Mouse (Mus musculus): ENCODE data around the gene Samd1.
A peak's percentile ranks its signal among the peaks of the same experiment; 100 is the strongest.

Samd1 gene

GRCm38 (mm10) chr8:84011705-84012498 lies 14.4 kb downstream of the Samd1 start, which contains the start of gene 2210011C24Rik:
TSS of gene 2210011C24Rik (minus strand) at chr8:84012171.
- no peak for DNase-seq (ENCODE audit: low spot score in 2 of 2)

- DNase-seq (ENCODE audit: low spot score in 2 of 2), result no peak
Observed at GRCm38 (mm10) chr8:84012499-84013165, 15.2 kb downstream of the Samd1 start.

- no peak for DNase-seq (ENCODE audit: low spot score in 2 of 2)
Observed at GRCm38 (mm10) chr8:84015833-84016232, 18.4 kb downstream of the Samd1 start.

GRCm38 (mm10) chr8:84019738-84020137 lies 22.3 kb downstream of the Samd1 start:
- DNase-seq (ENCODE audit: low spot score in 2 of 2), result no peak

GRCm38 (mm10) chr8:84021096-84021495 lies 23.6 kb downstream of the Samd1 start, which contains the start of gene Palm3:
TSS of gene Palm3 (plus strand) at chr8:84021471.
- DNase-seq (ENCODE audit: low spot score in 2 of 2), result no peak

- no peak for DNase-seq (ENCODE audit: low spot score in 2 of 2)
Observed at GRCm38 (mm10) chr8:84021569-84021968, 24.1 kb downstream of the Samd1 start.

- no peak for DNase-seq (ENCODE audit: low spot score in 2 of 2)
Observed at GRCm38 (mm10) chr8:84023085-84023484, 25.6 kb downstream of the Samd1 start.

GRCm38 (mm10) chr8:84023631-84024030 lies 26.2 kb downstream of the Samd1 start:
- no peak for DNase-seq (ENCODE audit: low spot score in 2 of 2)

GRCm38 (mm10) chr8:84024171-84024570 lies 26.7 kb downstream of the Samd1 start:
- no peak for DNase-seq (ENCODE audit: low spot score in 2 of 2)

GRCm38 (mm10) chr8:84025863-84026262 lies 28.4 kb downstream of the Samd1 start:
- DNase-seq (ENCODE audit: low spot score in 2 of 2), result no peak

GRCm38 (mm10) chr8:84027449-84027848 lies 30.0 kb downstream of the Samd1 start:
- DNase-seq (ENCODE audit: low spot score in 2 of 2), result no peak

- DNase-seq (ENCODE audit: low spot score in 2 of 2), result no peak
Observed at GRCm38 (mm10) chr8:84029272-84029671, 31.8 kb downstream of the Samd1 start.

- DNase-seq (ENCODE audit: low spot score in 2 of 2), result no peak
Observed at GRCm38 (mm10) chr8:84032777-84033176, 35.3 kb downstream of the Samd1 start.

GRCm38 (mm10) chr8:84038015-84038414 lies 40.5 kb downstream of the Samd1 start:
- no peak for DNase-seq (ENCODE audit: low spot score in 2 of 2)

- peak; percentile 30 to 41 for DNase-seq (ENCODE audit: low spot score in 2 of 2)
Observed at GRCm38 (mm10) chr8:84039050-84039449, 41.6 kb downstream of the Samd1 start.

- no peak for DNase-seq (ENCODE audit: low spot score in 2 of 2)
Observed at GRCm38 (mm10) chr8:84042066-84042947, 44.8 kb downstream of the Samd1 start, which contains the start of gene Il27ra. TSS of gene Il27ra (minus strand) at chr8:84042589.

- no peak for DNase-seq (ENCODE audit: low spot score in 2 of 2)
Observed at GRCm38 (mm10) chr8:84042948-84043342, 45.5 kb downstream of the Samd1 start.

- no peak for DNase-seq (ENCODE audit: low spot score in 2 of 2)
Observed at GRCm38 (mm10) chr8:84044103-84044502, 46.6 kb downstream of the Samd1 start.

- DNase-seq (ENCODE audit: low spot score in 2 of 2), result no peak
Observed at GRCm38 (mm10) chr8:84044900-84045299, 47.4 kb downstream of the Samd1 start, which contains the start of gene Rln3. TSS of gene Rln3 (minus strand) at chr8:84045000.

GRCm38 (mm10) chr8:84046505-84046904 lies 49.0 kb downstream of the Samd1 start:
- DNase-seq (ENCODE audit: low spot score in 2 of 2), result no peak

GRCm38 (mm10) chr8:84048171-84048570 lies 50.7 kb downstream of the Samd1 start:
- DNase-seq (ENCODE audit: low spot score in 2 of 2), result no peak

All from right cerebral cortex, postnatal 36 days (tissue).